Mouse (Mus musculus) CH12.LX (cell line): ENCODE results near the gene Apoa5. TPM values are rescaled to one million over a fixed set of nuclear protein-coding genes. Genes with fewer than 3 reads are reported as not detected.

ENCODE experiments used
- DNase-seq: peaks from one replicate; pipeline ENCODE4 v3.0.0-alpha.2; 2013; ENCODE audit errors: extremely low read depth
- H3K27ac ChIP-seq: 2 replicates; pipeline ENCODE4 v1.5.1; 2012; ENCODE audit warnings: low read depth, mild to moderate bottlenecking, control low read depth, moderate library complexity; ENCODE audit not compliant: insufficient read depth
- H3K27me3 ChIP-seq: replicated peaks from 2 replicates; pipeline ENCODE3; 2012; ENCODE audit warnings: inconsistent platforms
- H3K36me3 ChIP-seq, 2 experiments: replicated peaks in 1 of 2; 2 replicates each; pipeline versions ENCODE3 to v1.6.1; 2012; ENCODE audit warnings: inconsistent platforms in 1 of 2, low read length in 1 of 2, mild to moderate bottlenecking in 1 of 2, mixed read lengths in 1 of 2, moderate library complexity in 1 of 2; ENCODE audit not compliant: control insufficient read depth in 1 of 2, insufficient read depth in 1 of 2
- H3K4me1 ChIP-seq, 2 experiments: 2 replicates each; pipeline ENCODE4 v1.6.1; 2012; ENCODE audit warnings: inconsistent platforms in 1 of 2, moderate library complexity in 1 of 2; ENCODE audit not compliant: insufficient read depth in 2 of 2, control insufficient read depth in 1 of 2
- H3K4me2 ChIP-seq: 2 replicates; pipeline ENCODE4 v1.6.1; 2012; ENCODE audit warnings: low read depth, mild to moderate bottlenecking, control low read depth; ENCODE audit not compliant: poor library complexity, insufficient read depth, severe bottlenecking
- H3K4me3 ChIP-seq, 3 experiments: fragments of 150-350 bp in 1 of 3; sonication (generic) in 1 of 3; replicated peaks in 1 of 3; 2 replicates each; pipeline versions ENCODE3 to v1.5.1; 2011 to 2012; ENCODE audit warnings: low read depth in 2 of 3, low read length in 2 of 3, mild to moderate bottlenecking in 2 of 3, moderate library complexity in 2 of 3, control low read depth in 1 of 3, improper control_type of control experiment in 1 of 3, inconsistent platforms in 1 of 3, mixed read lengths in 1 of 3; ENCODE audit not compliant: poor library complexity in 1 of 3
- H3K79me2 ChIP-seq: replicated peaks from 2 replicates; pipeline ENCODE4 v1.6.1; 2012; ENCODE audit warnings: mild to moderate bottlenecking, moderate library complexity; ENCODE audit not compliant: control insufficient read depth, poor library complexity, insufficient read depth, severe bottlenecking; ENCODE audit errors: extremely low read depth
- H3K9ac ChIP-seq: 2 replicates; pipeline ENCODE4 v1.6.1; 2012; ENCODE audit warnings: low read depth, mild to moderate bottlenecking, control low read depth, moderate library complexity; ENCODE audit not compliant: insufficient read depth
- H3K9me3 ChIP-seq: replicated peaks from 2 replicates; pipeline ENCODE3; 2012; ENCODE audit warnings: low read length, inconsistent platforms, mixed read lengths
- BHLHE40 ChIP-seq: IDR thresholded peaks from 2 replicates; pipeline ENCODE4 v1.6.1; 2011; ENCODE audit warnings: mild to moderate bottlenecking, low read depth, low read length, improper control_type of control experiment
- CTCF ChIP-seq, 2 experiments: IDR thresholded peaks in 1 of 2; conservative IDR thresholded peaks in 1 of 2; 2 replicates each; pipeline ENCODE4 v1.5.1; 2011 to 2012; ENCODE audit warnings: low read depth in 2 of 2, low read length in 2 of 2, improper control_type of control experiment in 1 of 2, inconsistent platforms in 1 of 2, mild to moderate bottlenecking in 1 of 2, moderate library complexity in 1 of 2
- E2F4 ChIP-seq: IDR thresholded peaks from 2 replicates; pipeline ENCODE4 v1.6.1; 2011; ENCODE audit warnings: low read depth, low read length, improper control_type of control experiment; ENCODE audit not compliant: insufficient replicate concordance
- ELF1 ChIP-seq: IDR thresholded peaks from 2 replicates; pipeline ENCODE4 v1.6.1; 2014; ENCODE audit warnings: low read depth, mild to moderate bottlenecking, inconsistent platforms, low read length, improper control_type of control experiment
- EP300 ChIP-seq: IDR thresholded peaks from 2 replicates; pipeline ENCODE4 v1.6.1; 2011; ENCODE audit warnings: low read length, improper control_type of control experiment
- HCFC1 ChIP-seq: IDR thresholded peaks from 2 replicates; pipeline ENCODE4 v1.6.1; 2012; ENCODE audit warnings: low read depth, mild to moderate bottlenecking, inconsistent platforms, low read length, improper control_type of control experiment
- IRF4 ChIP-seq: IDR thresholded peaks from 2 replicates; pipeline ENCODE4 v1.6.1; 2014; ENCODE audit warnings: low read depth, mild to moderate bottlenecking, inconsistent platforms, low read length, improper control_type of control experiment
- JUN ChIP-seq: IDR thresholded peaks from 2 replicates; pipeline ENCODE4 v1.6.1; 2011; ENCODE audit warnings: low read depth, mild to moderate bottlenecking, low read length, improper control_type of control experiment, moderate library complexity; ENCODE audit not compliant: insufficient read depth
- KAT2A ChIP-seq: IDR thresholded peaks from 2 replicates; pipeline ENCODE4 v1.6.1; 2012; ENCODE audit warnings: low read length, improper control_type of control experiment, inconsistent platforms; ENCODE audit not compliant: insufficient replicate concordance
- MAFK ChIP-seq: IDR thresholded peaks from 2 replicates; pipeline ENCODE4 v1.6.1; 2011; ENCODE audit warnings: low read length, improper control_type of control experiment; ENCODE audit not compliant: insufficient replicate concordance
- NELFE ChIP-seq: IDR thresholded peaks from 2 replicates; pipeline ENCODE4 v1.6.1; 2011; ENCODE audit warnings: low read depth, low read length, improper control_type of control experiment
- POLR2AphosphoS2 ChIP-seq: IDR thresholded peaks from 2 replicates; pipeline ENCODE4 v1.6.1; 2011; ENCODE audit warnings: low read depth, low read length, improper control_type of control experiment
- RAD21 ChIP-seq: IDR thresholded peaks from 2 replicates; pipeline ENCODE4 v1.6.1; 2011; ENCODE audit warnings: low read depth, mild to moderate bottlenecking, low read length, improper control_type of control experiment, moderate library complexity
- UBTF ChIP-seq: IDR thresholded peaks from 2 replicates; pipeline ENCODE4 v1.6.1; 2012; ENCODE audit warnings: low read depth, mild to moderate bottlenecking, inconsistent platforms, low read length, improper control_type of control experiment, moderate library complexity
- USF1 ChIP-seq: IDR thresholded peaks from 2 replicates; pipeline ENCODE4 v1.6.1; 2014; ENCODE audit warnings: low read depth, mild to moderate bottlenecking, inconsistent platforms, low read length, improper control_type of control experiment
- ZMIZ1 ChIP-seq: IDR thresholded peaks from 2 replicates; pipeline ENCODE4 v1.6.1; 2012; ENCODE audit warnings: low read depth, mild to moderate bottlenecking, inconsistent platforms, low read length, improper control_type of control experiment
- dilution Hi-C: fragments of 300-500 bp; cut with MboI; formaldehyde crosslinking; loops from 2 replicates; pipeline ENCODE4 v1.14.3; 2020; ENCODE audit warnings: low sequenced_read_pairs; ENCODE audit not compliant: extremely low pct_unique_long_range_greater_than_20kb, extremely low pct_ligation_motif_present
- in situ Hi-C: fragments of 300-500 bp; cut with MboI; formaldehyde crosslinking; loops from 3 replicates; pipeline ENCODE4 v1.14.3; 2019; ENCODE audit warnings: low sequenced_read_pairs, low pct_ligation_motif_present, low pct_unique_long_range_greater_than_20kb, mixed read lengths
- polyA plus RNA-seq: library from polyadenylated mRNA; unstranded; fragments of >175 nt; gene quantifications from 2 replicates; pipeline ENCODE4 v1.2.1, GENCODE M21; 2012; ENCODE audit warnings: low read depth; ENCODE audit not compliant: insufficient read length
- total RNA-seq, 2 experiments: library from RNA; depleted of rRNA; stranded (reverse); fragments of 300-350 nt in 1 of 2; fragments of >200 nt in 1 of 2; gene quantifications; 2 replicates each; pipeline ENCODE4 v1.2.3; 2012 to 2014

The Apoa5 gene
- total and polyA plus RNA-seq, 3 experiments, result 0.08 TPM; not detected in 2

DNA sequence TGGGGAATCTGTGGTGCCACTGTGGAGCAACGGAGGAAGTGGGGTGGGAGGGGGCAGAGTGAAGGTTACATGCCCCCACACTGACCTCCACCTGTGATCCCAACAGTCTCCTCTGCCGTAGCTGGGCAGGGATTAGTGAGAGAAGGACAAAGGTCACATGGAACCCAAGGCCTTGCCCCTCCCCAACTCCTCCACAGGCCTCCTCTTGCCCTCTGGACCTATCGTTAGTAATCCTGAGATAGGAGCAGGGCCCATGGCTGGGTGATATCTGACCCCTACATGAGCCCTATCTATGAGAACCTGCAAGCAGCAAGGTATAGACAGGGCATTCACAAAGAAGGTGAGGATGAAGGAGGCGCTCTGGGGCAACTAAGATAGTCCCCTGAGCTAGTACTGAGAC lies 32.8 kb upstream of the Apoa5 start:
- DNase-seq, result no peak
- Histone ChIP-seq H3K27ac (no peak overlapping the region), H3K4me2 (no peak overlapping the region), H3K9me3 (no peaks in the 10 kb centered on the region), H3K27me3 (peaks cover 21% of the 10 kb centered on the region), H3K36me3 (no peaks in the 10 kb centered on the region), H3K79me2 (no peaks in the 10 kb centered on the region), H3K9ac (no peak overlapping the region), H3K4me3 (no peak overlapping the region), H3K4me1 (no peaks in the 10 kb centered on the region; a peak in 1 of 4 replicates)
- in situ Hi-C loops (no loop called here), dilution Hi-C loops (no loop called here)
- TF ChIP-seq UBTF (no peak), IRF4 (no peak), MAFK (no peak)

GRCm38 (mm10) chr9:46238850-46239249 lies 29.6 kb upstream of the Apoa5 start:
- H3K4me2 ChIP-seq, result no peak overlapping the region
- H3K27me3 ChIP-seq, result peaks cover 33% of the 10 kb centered on the region
- DNase-seq, result no peak
- H3K79me2 ChIP-seq, result no peaks in the 10 kb centered on the region
- dilution Hi-C loops, result no loop called here
- H3K27ac ChIP-seq, result no peak overlapping the region
- no peak overlapping the region for H3K9ac ChIP-seq
- H3K4me3 ChIP-seq, result no peak overlapping the region
- no peaks in the 10 kb centered on the region for H3K9me3 ChIP-seq
- no peaks in the 10 kb centered on the region; a peak in 1 of 4 replicates for H3K4me1 ChIP-seq
- TF ChIP-seq JUN (no peak), RAD21 (no peak), E2F4 (no peak)
- no peaks in the 10 kb centered on the region for H3K36me3 ChIP-seq
- in situ Hi-C loops, result no loop called here

- Histone ChIP-seq H3K9ac (no peak within 1 kb of the TSS), H3K4me1 (no peaks in the 10 kb centered on the region; a peak in 1 of 4 replicates), H3K4me2 (no peak within 1 kb of the TSS), H3K79me2 (no peaks in the 10 kb centered on the region)
- dilution Hi-C loops, result no loop called here
- no peak for TF ChIP-seq BHLHE40
- no peak for TF ChIP-seq CTCF (conservative IDR thresholded peaks at IDR 0.05 in 1 of 2, IDR thresholded peaks at IDR 0.05 in 1 of 2; ENCODE audit: low read depth in 2 of 2, low read length in 2 of 2)
- TF ChIP-seq USF1, result no peak
- TF ChIP-seq ZMIZ1, result no peak
- TF ChIP-seq NELFE, result no peak
- TF ChIP-seq EP300, result no peak
- TF ChIP-seq POLR2AphosphoS2, result no peak
- TF ChIP-seq IRF4, result no peak
- TF ChIP-seq HCFC1, result no peak
- no peak for TF ChIP-seq KAT2A
- no peak for TF ChIP-seq ELF1
- TF ChIP-seq, all 38 proteins: peak for 0
- Histone ChIP-seq H3K4me3 (no peak within 1 kb of the TSS), H3K36me3 (no peaks in the 10 kb centered on the region), H3K27me3 (peaks cover 28% of the 10 kb centered on the region), H3K27ac (no peak within 1 kb of the TSS), H3K9me3 (no peaks in the 10 kb centered on the region)
- no peak for DNase-seq
- in situ Hi-C loops, result loop anchor here (10.0 kb wide), 1 partner anchor 246 kb away; no protein-coding TSS in a partner anchor
These were observed 27.8 kb upstream of the Apoa5 start, which contains the start of gene Apoa4 for GRCm38 (mm10) chr9:46240526-46241153. Gene Apoa4 (plus strand): TSS chr9:46240696.
